Mouse (Mus musculus) lung, postnatal 0 days (tissue): Measurements from ENCODE around the gene Gm20458. TPM values are rescaled to one million over a fixed set of nuclear protein-coding genes. Genes with fewer than 3 reads are reported as not detected.

ENCODE experiments used
- ATAC-seq: fragments of 200-750 bp; cut with Nextera tagmentation; 2 replicates; pipeline ENCODE4 v1.8.0; 2017; ENCODE audit warnings: moderate library complexity
- DNase-seq: peaks from one replicate; pipeline ENCODE4 v3.0.0-alpha.2; 2016; ENCODE audit warnings: low spot score
- H3K27ac ChIP-seq: fragments of 300-500 bp; sonication (generic); 2 replicates; pipeline ENCODE4 v1.5.1; 2014; ENCODE audit warnings: antibody characterized with exemption, mild to moderate bottlenecking, low read length, mixed read lengths
- H3K27me3 ChIP-seq: fragments of 300-500 bp; sonication (generic); replicated peaks from 2 replicates; pipeline ENCODE4 v1.6.1; 2014; ENCODE audit warnings: low read length, mixed read lengths; ENCODE audit not compliant: insufficient read depth
- H3K36me3 ChIP-seq: fragments of 300-500 bp; sonication (generic); 2 replicates; pipeline ENCODE4 v1.6.1; 2014; ENCODE audit warnings: low read length, mixed read lengths; ENCODE audit not compliant: insufficient read depth
- H3K4me1 ChIP-seq: fragments of 300-500 bp; sonication (generic); 2 replicates; pipeline ENCODE4 v1.6.1; 2014; ENCODE audit warnings: antibody characterized with exemption, low read depth, low read length, mixed read lengths; ENCODE audit not compliant: insufficient read depth
- H3K4me2 ChIP-seq: fragments of 300-500 bp; sonication (generic); replicated peaks from 2 replicates; pipeline ENCODE4 v1.6.1; 2014; ENCODE audit warnings: low read depth, mild to moderate bottlenecking, low read length, moderate library complexity, mixed read lengths
- H3K4me3 ChIP-seq: fragments of 300-500 bp; sonication (generic); 2 replicates; pipeline ENCODE4 v1.5.1; 2014; ENCODE audit warnings: low read depth, low read length
- H3K9ac ChIP-seq: fragments of 300-500 bp; sonication (generic); replicated peaks from 2 replicates; pipeline ENCODE4 v1.6.1; 2014; ENCODE audit warnings: low read depth, mild to moderate bottlenecking
- H3K9me3 ChIP-seq: fragments of 300-500 bp; sonication (generic); 2 replicates; pipeline ENCODE4 v1.6.1; 2016; ENCODE audit warnings: low read length, mixed read lengths
- CTCF ChIP-seq: IDR thresholded peaks from 2 replicates; pipeline ENCODE4 v1.5.1; 2016; ENCODE audit warnings: antibody characterized with exemption, mild to moderate bottlenecking
- EP300 ChIP-seq: IDR thresholded peaks from 2 replicates; pipeline ENCODE4 v1.6.1; 2016; ENCODE audit warnings: antibody characterized with exemption, mild to moderate bottlenecking, control low read depth
- whole genome bisulfite sequencing: fragments of 180-500 bp; shearing (Covaris S2); extraction: QIAGEN DNeasy Blood & Tissue Kit; methylation state at CpG from one replicate; pipeline ENCODE4 v1.1.7; 2014; 5-methylcytosine and 5-hydroxymethylcytosine counted together
- polyA plus RNA-seq: library from polyadenylated mRNA; unstranded; fragments of >200 nt; fragmentation: Nextera tagmentation; extraction: Ambion mirVana; gene quantifications from 2 replicates; pipeline ENCODE4 v1.2.1, GENCODE M21; 2015

The Gm20458 gene
- polyA plus RNA-seq, 1 experiment from 2014 or later, result 23.5 TPM

DNA sequence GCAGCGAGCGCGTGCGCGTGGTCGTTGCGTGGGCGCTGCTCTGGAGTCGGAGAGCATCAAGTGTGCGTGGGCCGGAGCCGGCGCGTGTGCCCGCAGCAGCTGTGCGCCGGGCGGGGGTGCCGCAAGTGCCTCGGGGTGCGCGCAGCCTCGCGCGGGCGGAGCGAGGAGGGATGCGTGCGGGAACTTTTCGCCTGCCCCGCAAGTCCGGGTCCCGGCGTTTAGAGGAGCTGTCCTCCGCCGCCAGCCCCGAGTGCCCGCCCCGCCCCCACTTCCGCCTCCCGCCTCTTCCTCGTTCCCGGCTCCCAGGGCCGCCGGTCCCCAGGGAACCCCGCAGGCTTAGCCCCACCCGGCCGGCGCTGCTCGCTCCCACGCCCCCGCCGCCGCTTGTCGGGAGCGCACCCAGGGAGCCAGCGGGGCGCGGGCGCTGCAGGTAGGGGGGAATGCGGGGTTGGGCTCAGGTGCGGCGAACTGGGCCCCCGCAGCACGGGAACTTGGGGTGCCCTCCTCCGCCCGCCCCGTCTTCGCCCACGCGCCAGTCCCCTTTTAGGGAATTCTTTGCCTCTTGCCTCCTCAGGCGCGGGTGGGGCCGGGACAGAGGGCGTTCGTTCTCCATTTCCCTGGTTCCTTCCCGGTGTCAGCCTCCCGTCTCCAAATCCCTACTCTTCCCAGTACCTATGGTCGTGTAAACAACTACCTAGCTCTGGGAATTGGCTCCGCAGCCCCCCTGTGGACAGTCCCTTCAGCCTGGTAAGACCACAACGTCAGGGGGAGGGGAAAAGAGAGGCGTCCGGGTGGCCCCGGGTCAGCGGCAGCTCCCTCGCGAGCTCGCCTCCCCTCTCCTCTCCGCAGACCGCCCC is 25.7 kb downstream of the Gm20458 start:
- Histone ChIP-seq H3K4me3 (peak overlapping the region; percentile 86), H3K9ac (peak overlapping the region; percentile 48), H3K27me3 (no peaks in the 10 kb centered on the region), H3K36me3 (peaks cover 8% of the 10 kb centered on the region; the same call in 1 of the 2 replicates), H3K4me2 (peak overlapping the region; percentile 97), H3K27ac (peak overlapping the region; percentile 47), H3K4me1 (no peaks in the 10 kb centered on the region; the same call in 1 of the 2 replicates), H3K9me3 (no peaks in the 10 kb centered on the region)
- no peak for TF ChIP-seq CTCF
- no peak for TF ChIP-seq EP300
- peak; percentile 84 for ATAC-seq
- WGBS, result 5% methylated on average over 42 of the region's 90 CpGs
- peak; percentile 50 for DNase-seq

DNA sequence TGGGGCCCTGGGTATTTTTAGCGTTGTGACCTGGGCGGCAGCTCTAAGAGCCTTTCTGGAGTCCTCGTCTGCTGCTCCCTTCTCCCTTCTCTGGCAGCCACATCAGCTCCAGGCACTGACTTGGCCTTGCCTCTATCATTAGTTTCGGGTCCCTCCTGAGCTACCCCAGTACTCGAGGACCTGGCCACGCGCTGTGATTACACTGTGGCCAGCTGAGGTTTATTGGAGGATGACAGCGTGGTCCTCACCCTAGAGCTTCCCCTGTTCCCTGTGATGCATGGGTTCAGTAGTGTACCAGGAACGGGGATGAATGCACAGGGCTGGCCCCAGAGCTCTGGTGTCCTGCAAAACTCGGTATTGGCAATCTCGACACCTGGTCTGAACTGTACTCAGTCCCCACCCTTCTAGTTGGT is 26.4 kb downstream of the Gm20458 start:
- DNase-seq (no peak), ATAC-seq (0 out of 2 replicates have a peak, but pooled peaks have one; percentile 1)
- H3K9ac ChIP-seq, result peak overlapping the region; percentile 48
- no peaks in the 10 kb centered on the region; the same call in 1 of the 2 replicates for H3K4me1 ChIP-seq
- peak overlapping the region; percentile 97 for H3K4me2 ChIP-seq
- WGBS, result 12% methylated on average over 11 of the region's 11 CpGs
- H3K9me3 ChIP-seq, result no peaks in the 10 kb centered on the region
- peaks cover 8% of the 10 kb centered on the region; the same call in 1 of the 2 replicates for H3K36me3 ChIP-seq
- H3K27ac ChIP-seq, result 0 out of 2 replicates have a peak overlapping the region, but pooled peaks have one; percentile 47
- no peak for TF ChIP-seq EP300
- TF ChIP-seq CTCF, result no peak
- H3K27me3 ChIP-seq, result no peaks in the 10 kb centered on the region
- peak overlapping the region; percentile 86 for H3K4me3 ChIP-seq

- TF ChIP-seq CTCF (no peak), EP300 (no peak)
- Histone ChIP-seq H3K4me2 (peak overlapping the region; percentile 97; the same call in 1 of the 2 replicates), H3K27me3 (no peaks in the 10 kb centered on the region), H3K4me1 (no peaks in the 10 kb centered on the region; the same call in 1 of the 2 replicates), H3K27ac (no peak overlapping the region), H3K9me3 (no peaks in the 10 kb centered on the region), H3K9ac (no peak overlapping the region), H3K36me3 (peaks cover 8% of the 10 kb centered on the region; the same call in 1 of the 2 replicates), H3K4me3 (no peak overlapping the region)
- no peak for DNase-seq
- no peak for ATAC-seq
- 69% methylated on average over 9 of the region's 9 CpGs for WGBS
Measured at GRCm38 (mm10) chr2:164487812-164488211, 27.0 kb downstream of the Gm20458 start.

GRCm38 (mm10) chr2:164494126-164494525 is 33.4 kb downstream of the Gm20458 start:
- ATAC-seq, result no peak

DNA sequence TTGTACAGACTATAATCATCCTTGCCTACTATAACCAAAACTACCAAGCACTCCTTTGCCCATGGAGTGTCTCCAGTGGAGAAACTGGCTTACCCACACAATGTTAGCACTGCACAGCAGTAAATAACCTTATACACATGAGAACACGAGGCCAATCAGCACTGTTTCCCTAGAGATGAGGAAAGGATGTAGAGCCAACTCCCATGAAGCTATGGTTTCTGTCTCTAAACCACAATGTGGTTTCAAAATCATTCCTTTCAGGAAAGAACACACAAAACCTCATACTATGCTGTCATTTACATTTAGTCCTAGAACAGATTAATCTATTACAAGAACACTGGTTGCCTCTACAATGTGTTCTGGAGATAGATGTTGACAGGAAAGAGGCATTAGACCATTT is 35.6 kb downstream of the Gm20458 start:
- ATAC-seq, result no peak
- 44% methylated on average over 1 of the region's 1 CpGs for WGBS
- no peak for DNase-seq
- Histone ChIP-seq H3K4me2 (peak overlapping the region; percentile 81; the same call in 1 of the 2 replicates), H3K27ac (no peak overlapping the region), H3K9me3 (no peaks in the 10 kb centered on the region), H3K4me1 (peaks cover 9% of the 10 kb centered on the region; the same call in 1 of the 2 replicates), H3K36me3 (no peaks in the 10 kb centered on the region), H3K27me3 (no peaks in the 10 kb centered on the region), H3K4me3 (no peak overlapping the region), H3K9ac (no peak overlapping the region)
- TF ChIP-seq EP300 (no peak), CTCF (no peak)

More at GRCm38 (mm10) chr2:164494126-164494525, 33.4 kb downstream of the Gm20458 start:
- H3K4me2 ChIP-seq, result no peak overlapping the region
- DNase-seq, result no peak
- 60% methylated on average over 2 of the region's 2 CpGs for WGBS
- H3K36me3 ChIP-seq, result peaks cover 8% of the 10 kb centered on the region; the same call in 1 of the 2 replicates
- H3K4me1 ChIP-seq, result peaks cover 9% of the 10 kb centered on the region; the same call in 1 of the 2 replicates
- no peak overlapping the region for H3K9ac ChIP-seq
- no peaks in the 10 kb centered on the region for H3K27me3 ChIP-seq
- TF ChIP-seq CTCF (no peak), EP300 (no peak)
- no peak overlapping the region for H3K4me3 ChIP-seq
- no peaks in the 10 kb centered on the region for H3K9me3 ChIP-seq
- no peak overlapping the region for H3K27ac ChIP-seq

GRCm38 (mm10) chr2:164496847-164497690 is 36.3 kb downstream of the Gm20458 start, which contains the start of gene Pigt:
Pigt (plus strand) TSS chr2:164497520.
- no peaks in the 10 kb centered on the region for H3K9me3 ChIP-seq
- peak within 1 kb of the TSS; percentile 78 for H3K4me3 ChIP-seq
- H3K4me2 ChIP-seq, result peak within 1 kb of the TSS; percentile 81
- peak within 1 kb of the TSS; percentile 64 for H3K9ac ChIP-seq
- WGBS, result 4% methylated on average over 43 of the region's 43 CpGs
- TF ChIP-seq CTCF (0 out of 2 replicates have a peak, but pooled peaks have one; percentile 6), EP300 (peak; percentile 44; the same call in 1 of the 2 replicates)
- H3K27me3 ChIP-seq, result no peaks in the 10 kb centered on the region
- ATAC-seq (peak; percentile 98), DNase-seq (peak; percentile 91)
- 0 out of 2 replicates have a peak, but pooled peaks cover 5% of the 10 kb centered on the region for H3K36me3 ChIP-seq
- H3K4me1 ChIP-seq, result peaks cover 9% of the 10 kb centered on the region; the same call in 1 of the 2 replicates
- peak within 1 kb of the TSS; percentile 59; the same call in 1 of the 2 replicates for H3K27ac ChIP-seq
